Mouse (Mus musculus) hindbrain, embryonic 13.5 days (tissue): ENCODE results near the gene Dclk1. TPM values are rescaled to one million over a fixed set of nuclear protein-coding genes. Genes with fewer than 3 reads are reported as not detected.

ENCODE experiments used
- ATAC-seq: fragments of 200-750 bp; cut with Nextera tagmentation; 2 replicates; pipeline ENCODE4 v1.8.0; 2017; ENCODE audit warnings: moderate TSS enrichment; ENCODE audit not compliant: low FRiP score
- H3K27ac ChIP-seq: fragments of 300-500 bp; sonication (generic); 2 replicates; pipeline ENCODE4 v1.5.1; 2015; ENCODE audit warnings: inconsistent platforms, mild to moderate bottlenecking, moderate library complexity
- H3K27me3 ChIP-seq: fragments of 300-500 bp; sonication (generic); 2 replicates; pipeline ENCODE4 v1.6.1; 2015; ENCODE audit warnings: mild to moderate bottlenecking, inconsistent platforms
- H3K36me3 ChIP-seq: fragments of 300-500 bp; sonication (generic); 2 replicates; pipeline ENCODE4 v1.6.1; 2015; ENCODE audit warnings: mild to moderate bottlenecking, inconsistent platforms
- H3K4me1 ChIP-seq: fragments of 300-500 bp; sonication (generic); replicated peaks from 2 replicates; pipeline ENCODE4 v1.6.1; 2015; ENCODE audit warnings: inconsistent platforms
- H3K4me2 ChIP-seq: fragments of 300-500 bp; sonication (generic); 2 replicates; pipeline ENCODE4 v1.6.1; 2015; ENCODE audit warnings: inconsistent platforms, mild to moderate bottlenecking, moderate library complexity
- H3K4me3 ChIP-seq: fragments of 300-500 bp; sonication (generic); 2 replicates; pipeline ENCODE4 v1.5.1; 2015; ENCODE audit warnings: mild to moderate bottlenecking, inconsistent platforms
- H3K9ac ChIP-seq: fragments of 300-500 bp; sonication (generic); 2 replicates; pipeline ENCODE4 v1.6.1; 2015; ENCODE audit warnings: mild to moderate bottlenecking, inconsistent platforms
- H3K9me3 ChIP-seq: fragments of 300-500 bp; sonication (generic); 2 replicates; pipeline ENCODE4 v1.6.1; 2016; ENCODE audit warnings: inconsistent platforms
- WGBS: fragments of 180-500 bp; shearing (Covaris S2); methylation state at CpG from one replicate; pipeline ENCODE4 v1.1.7; 2015; 5-methylcytosine and 5-hydroxymethylcytosine counted together
- polyA plus RNA-seq: library from polyadenylated mRNA; unstranded; fragments of >200 nt; fragmentation: Nextera tagmentation; extraction: Ambion mirVana; gene quantifications from 2 replicates; pipeline ENCODE4 v1.2.1, GENCODE M21; 2015

The Dclk1 gene
- polyA plus RNA-seq, 1 experiment from 2014 or later: 236 TPM

DNA sequence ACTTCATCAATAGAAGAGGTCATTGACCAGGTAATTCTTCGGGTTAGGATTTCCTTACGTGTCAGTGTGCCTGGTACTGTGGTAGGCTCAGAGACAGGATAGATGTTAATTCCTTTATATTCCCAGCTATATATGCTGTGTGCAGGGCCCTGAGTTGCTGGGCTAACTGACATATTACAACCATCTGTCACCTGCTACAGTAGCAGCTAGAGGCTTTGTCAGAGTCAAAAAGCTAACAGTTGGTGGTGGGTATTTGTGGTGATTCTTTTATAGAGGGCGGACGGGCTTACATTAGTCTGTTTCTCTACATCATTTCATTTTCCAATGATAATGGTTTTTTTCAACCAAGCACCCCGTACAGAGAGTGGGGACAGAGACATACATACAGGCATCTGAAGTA lies 285.8 kb downstream of the Dclk1 start:
- Histone ChIP-seq H3K36me3 (no peaks in the 10 kb centered on the region), H3K9me3 (no peaks in the 10 kb centered on the region), H3K4me1 (peaks cover 62% of the 10 kb centered on the region), H3K27me3 (no peaks in the 10 kb centered on the region), H3K9ac (no peak overlapping the region), H3K4me3 (no peak overlapping the region), H3K4me2 (no peak overlapping the region), H3K27ac (peak overlapping the region; percentile 84)
- 70% methylated on average over 5 of the region's 5 CpGs for WGBS
- ATAC-seq: no peak

DNA sequence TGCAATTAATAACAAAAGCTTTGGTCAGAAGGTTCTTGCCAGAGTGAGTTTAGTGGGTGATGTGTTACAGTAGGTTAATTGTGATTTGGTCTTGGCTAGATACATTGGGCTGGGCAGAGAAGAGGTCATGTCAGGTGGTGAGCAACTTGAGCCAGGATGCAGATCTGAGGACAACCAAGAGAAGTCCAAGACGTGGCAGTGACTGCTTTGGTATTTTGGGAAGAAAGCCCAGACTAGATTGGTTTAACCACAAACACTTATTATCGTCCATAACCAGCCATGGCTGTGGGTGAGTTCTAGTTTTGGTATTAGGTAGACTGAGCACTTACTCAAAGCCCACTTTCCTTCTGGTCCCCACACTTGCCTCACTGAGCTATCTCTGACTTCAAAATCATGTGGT lies 287.2 kb downstream of the Dclk1 start:
- no peak for ATAC-seq
- Histone ChIP-seq H3K4me1 (peaks cover 48% of the 10 kb centered on the region), H3K4me2 (no peak overlapping the region), H3K4me3 (no peak overlapping the region), H3K36me3 (peaks cover 10% of the 10 kb centered on the region), H3K27ac (no peak overlapping the region), H3K27me3 (no peaks in the 10 kb centered on the region), H3K9me3 (no peaks in the 10 kb centered on the region), H3K9ac (no peak overlapping the region)
- 89% methylated on average over 2 of the region's 2 CpGs for WGBS

DNA sequence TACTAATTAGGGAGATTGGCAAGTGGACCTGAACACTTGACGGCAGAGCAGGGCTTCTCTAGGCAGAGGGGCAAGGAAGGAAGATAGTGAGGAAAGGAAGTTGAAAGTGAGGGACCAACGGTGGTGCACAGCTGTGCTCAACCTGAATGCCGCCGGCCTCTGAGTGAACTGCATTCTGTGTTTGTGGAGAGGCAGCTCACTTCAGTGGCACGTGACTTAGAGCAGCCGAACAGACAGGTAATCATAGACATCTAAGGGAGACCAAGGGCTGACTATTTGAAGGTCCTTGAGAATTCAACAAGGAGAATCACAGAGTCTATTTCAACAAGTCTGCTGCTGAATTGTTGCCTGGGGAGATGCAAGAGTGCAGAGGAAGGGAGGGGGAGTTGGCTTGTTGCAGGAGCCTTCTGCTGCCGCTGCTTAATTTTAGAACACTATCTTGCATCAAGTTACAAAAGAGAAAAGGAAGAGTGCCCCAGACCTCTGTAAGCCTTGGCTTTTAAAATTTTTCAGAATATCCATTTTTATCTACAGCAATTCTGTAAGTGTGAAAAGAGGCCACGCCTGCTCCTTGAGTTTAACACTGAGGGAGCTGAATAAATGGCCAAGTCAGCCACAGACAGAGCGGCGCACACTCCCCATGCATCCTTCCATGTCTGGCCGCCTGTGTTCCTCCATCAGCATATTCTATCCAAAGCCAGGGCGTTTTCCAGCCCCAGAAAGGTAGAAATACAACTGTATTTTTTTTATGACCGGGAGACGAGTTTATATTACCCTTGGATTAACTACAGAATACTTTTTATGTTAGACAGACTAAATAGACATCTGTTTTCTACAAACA lies 289.3 kb downstream of the Dclk1 start:
- Histone ChIP-seq H3K4me1 (peaks cover 32% of the 10 kb centered on the region), H3K9me3 (no peaks in the 10 kb centered on the region)
- WGBS: 76% methylated on average over 14 of the region's 14 CpGs

DNA sequence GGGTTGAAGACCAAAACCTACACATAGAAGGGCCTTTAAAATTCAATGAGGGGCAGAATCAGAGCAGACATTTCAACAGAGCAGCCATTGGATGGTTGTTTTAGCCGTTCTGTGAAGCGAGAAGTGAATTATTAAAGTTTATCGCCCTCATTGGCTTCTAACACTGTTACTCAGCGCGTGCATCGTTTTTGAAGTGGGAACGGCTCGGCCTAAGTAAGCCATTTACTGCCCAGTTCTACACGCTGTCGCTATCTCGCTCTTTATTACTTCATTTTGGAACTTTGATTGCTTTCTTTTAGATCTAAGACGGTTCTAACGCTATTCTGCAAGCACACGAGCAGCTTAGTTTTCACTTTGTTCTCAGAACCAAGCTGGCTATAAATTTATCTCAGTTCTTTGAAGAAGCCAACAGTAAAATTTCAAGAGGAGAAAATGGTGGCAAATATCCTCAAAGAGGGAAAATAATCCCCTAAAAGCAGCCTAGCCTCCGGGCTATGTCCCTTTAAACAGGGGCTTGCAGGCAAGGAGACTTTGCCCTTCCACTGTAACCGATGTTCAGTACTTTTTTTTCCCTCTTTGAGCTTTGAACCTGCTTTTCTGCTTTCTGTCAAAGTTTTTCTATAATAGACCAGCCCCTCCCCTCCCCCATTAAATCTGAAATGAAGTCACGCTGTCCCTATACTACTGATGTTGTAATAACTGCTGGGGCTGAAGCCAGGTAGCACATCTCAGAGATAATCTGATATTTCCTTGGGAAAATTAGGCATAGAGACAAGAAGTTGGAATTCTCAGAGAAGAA lies 290.2 kb downstream of the Dclk1 start:
- H3K9me3 ChIP-seq: no peaks in the 10 kb centered on the region
- no peaks in the 10 kb centered on the region for H3K27me3 ChIP-seq
- no peak overlapping the region for H3K9ac ChIP-seq
- WGBS: 84% methylated on average over 17 of the region's 17 CpGs
- peaks cover 29% of the 10 kb centered on the region for H3K4me1 ChIP-seq
- H3K4me2 ChIP-seq: no peak overlapping the region
- H3K4me3 ChIP-seq: no peak overlapping the region
- no peak for ATAC-seq
- H3K36me3 ChIP-seq: peaks cover 14% of the 10 kb centered on the region
- peak overlapping the region; percentile 26; the same call in 1 of the 2 replicates for H3K27ac ChIP-seq

More for the DNA sequence above, 289.3 kb downstream of the Dclk1 start:
- H3K4me3 ChIP-seq: no peak overlapping the region
- no peaks in the 10 kb centered on the region for H3K27me3 ChIP-seq
- H3K27ac ChIP-seq: 0 out of 2 replicates have a peak overlapping the region, but pooled peaks have one; percentile 20
- no peak for ATAC-seq
- no peak overlapping the region for H3K4me2 ChIP-seq
- peaks cover 14% of the 10 kb centered on the region for H3K36me3 ChIP-seq
- no peak overlapping the region for H3K9ac ChIP-seq

DNA sequence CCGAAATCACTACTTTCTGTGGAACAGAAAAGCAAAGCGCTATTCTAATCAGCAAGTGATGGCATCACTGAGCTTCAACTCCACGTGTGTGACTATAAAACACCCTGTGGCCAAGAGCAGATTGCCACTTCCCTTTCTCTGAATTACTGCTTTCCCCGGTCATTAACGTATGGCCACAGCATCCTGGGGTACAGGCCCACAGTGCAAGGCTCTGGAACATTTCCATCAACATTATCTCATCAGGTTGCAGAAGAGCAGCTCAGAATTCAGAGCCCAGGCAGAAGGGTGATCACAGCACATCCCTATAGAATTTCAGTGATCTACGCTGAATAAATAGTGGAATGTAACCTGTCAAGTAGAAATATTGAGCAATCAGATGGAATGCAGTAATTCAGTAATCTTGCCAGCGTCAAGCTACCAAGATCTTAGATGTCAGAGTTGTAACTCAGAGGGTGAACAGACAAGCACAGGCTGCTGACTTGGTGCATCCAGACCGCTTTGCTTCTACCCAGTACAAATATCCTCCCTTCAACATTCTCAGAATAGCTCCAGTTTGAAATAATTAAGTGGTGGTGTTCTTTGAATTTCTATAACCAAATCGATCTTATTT lies 293.5 kb downstream of the Dclk1 start:
- Histone ChIP-seq H3K27me3 (no peaks in the 10 kb centered on the region), H3K36me3 (peaks cover 14% of the 10 kb centered on the region), H3K4me3 (no peak overlapping the region), H3K9ac (no peak overlapping the region), H3K27ac (peak overlapping the region; percentile 25; the same call in 1 of the 2 replicates), H3K9me3 (no peaks in the 10 kb centered on the region), H3K4me2 (no peak overlapping the region), H3K4me1 (peaks cover 31% of the 10 kb centered on the region)
- WGBS: 77% methylated on average over 9 of the region's 9 CpGs
- no peak for ATAC-seq

DNA sequence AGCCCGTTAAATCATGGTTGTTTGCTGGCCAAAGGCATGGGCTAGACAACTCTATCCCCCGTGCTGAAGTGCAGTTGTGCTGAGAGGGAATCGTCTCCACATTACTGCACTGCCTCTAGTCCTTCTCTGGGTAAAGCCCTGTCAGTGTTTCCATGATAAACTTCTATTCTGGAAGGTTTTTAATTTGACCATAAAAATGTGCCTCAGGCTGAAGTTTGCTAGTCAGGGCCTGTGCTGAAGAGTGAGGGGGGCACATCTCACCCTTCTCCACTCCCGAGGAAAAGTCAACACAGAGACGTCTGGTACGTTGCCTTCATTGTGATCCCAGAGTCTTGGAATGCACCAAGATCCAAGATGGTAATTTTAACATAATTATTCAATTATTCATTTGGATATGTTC lies 294.7 kb downstream of the Dclk1 start:
- H3K4me2 ChIP-seq: no peak overlapping the region
- peaks cover 14% of the 10 kb centered on the region for H3K36me3 ChIP-seq
- H3K27ac ChIP-seq: 0 out of 2 replicates have a peak overlapping the region, but pooled peaks have one; percentile 18
- no peak for ATAC-seq
- peaks cover 33% of the 10 kb centered on the region for H3K4me1 ChIP-seq
- 59% methylated on average over 6 of the region's 6 CpGs for WGBS
- H3K9me3 ChIP-seq: no peaks in the 10 kb centered on the region
- H3K4me3 ChIP-seq: no peak overlapping the region
- no peaks in the 10 kb centered on the region for H3K27me3 ChIP-seq
- H3K9ac ChIP-seq: no peak overlapping the region

DNA sequence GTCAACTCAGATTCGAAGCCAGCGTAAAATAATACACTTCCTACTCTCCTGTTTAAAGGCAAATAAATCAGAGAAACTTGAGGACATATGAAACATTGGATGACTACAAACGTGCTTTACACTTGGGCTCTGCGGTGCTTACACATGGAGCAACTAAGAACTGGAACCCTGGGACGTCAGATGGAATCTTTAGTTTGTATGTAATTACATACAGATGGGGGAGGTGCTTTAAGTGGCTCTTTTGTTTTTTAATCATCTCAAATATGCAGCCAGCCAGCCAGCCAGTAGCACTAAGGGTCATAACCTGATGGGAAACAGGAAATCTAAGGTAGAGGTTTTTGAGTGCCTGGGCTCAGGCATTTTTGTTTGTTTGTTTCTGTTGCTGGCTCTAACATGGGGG lies 295.6 kb downstream of the Dclk1 start:
- no peak for ATAC-seq
- WGBS: 68% methylated on average over 5 of the region's 5 CpGs
- Histone ChIP-seq H3K4me3 (no peak overlapping the region), H3K4me1 (peaks cover 41% of the 10 kb centered on the region), H3K36me3 (peaks cover 14% of the 10 kb centered on the region), H3K9me3 (no peaks in the 10 kb centered on the region), H3K27me3 (no peaks in the 10 kb centered on the region), H3K4me2 (no peak overlapping the region), H3K27ac (peak overlapping the region; percentile 6; the same call in 1 of the 2 replicates), H3K9ac (no peak overlapping the region)

DNA sequence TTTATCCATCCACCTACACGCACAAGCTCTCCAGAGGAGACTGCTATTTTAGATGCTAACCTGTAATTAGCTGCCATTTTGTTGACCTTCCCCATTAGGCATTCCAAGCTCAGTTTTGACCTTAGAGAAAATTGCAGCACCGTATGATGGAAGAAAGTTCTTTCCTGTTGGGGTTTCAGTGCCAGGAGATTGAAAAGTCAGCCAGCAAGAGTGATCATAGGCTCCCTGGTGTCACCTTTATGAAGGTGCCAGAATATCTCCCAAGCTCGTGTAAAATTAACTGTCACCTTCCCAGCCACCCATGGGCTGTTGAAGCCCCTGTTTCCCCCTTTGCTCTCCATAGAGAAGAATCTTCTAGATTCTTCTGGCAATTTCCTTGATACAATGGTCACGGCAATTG lies 297.2 kb downstream of the Dclk1 start:
- Histone ChIP-seq H3K4me2 (no peak overlapping the region), H3K27me3 (no peaks in the 10 kb centered on the region), H3K4me3 (no peak overlapping the region), H3K9me3 (no peaks in the 10 kb centered on the region), H3K4me1 (peaks cover 58% of the 10 kb centered on the region), H3K27ac (peak overlapping the region; percentile 58; the same call in 1 of the 2 replicates), H3K36me3 (peaks cover 5% of the 10 kb centered on the region), H3K9ac (no peak overlapping the region)
- WGBS: 72% methylated on average over 4 of the region's 4 CpGs
- ATAC-seq: no peak

DNA sequence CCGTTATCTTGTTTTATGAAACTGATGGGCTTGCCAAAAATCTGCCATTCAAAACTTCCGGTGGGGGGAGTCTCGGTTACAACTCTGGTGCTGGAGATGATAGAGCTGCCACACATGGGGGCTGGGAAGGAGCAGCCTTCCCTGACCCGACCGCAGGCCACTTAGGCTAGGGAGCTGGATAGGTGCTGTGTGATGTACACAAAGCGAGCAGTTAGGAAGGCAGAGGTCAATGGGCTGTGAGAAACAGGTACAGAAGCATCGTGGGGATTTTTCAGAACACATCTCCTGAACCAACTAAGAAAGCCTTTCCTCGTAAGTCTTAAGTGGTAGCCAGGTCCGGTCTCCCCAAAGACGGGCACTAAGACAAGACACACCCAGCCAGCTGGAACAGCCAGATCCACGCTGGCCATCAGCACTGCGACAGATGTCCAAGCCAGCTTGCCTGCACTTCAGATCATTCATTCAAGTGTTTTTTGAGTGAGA lies 297.7 kb downstream of the Dclk1 start:
- no peak for ATAC-seq
- Histone ChIP-seq H3K9ac (no peak overlapping the region), H3K36me3 (peaks cover 1% of the 10 kb centered on the region; the same call in 1 of the 2 replicates), H3K9me3 (no peaks in the 10 kb centered on the region), H3K4me2 (no peak overlapping the region), H3K4me1 (peaks cover 59% of the 10 kb centered on the region), H3K27ac (peak overlapping the region; percentile 58; the same call in 1 of the 2 replicates), H3K4me3 (no peak overlapping the region), H3K27me3 (no peaks in the 10 kb centered on the region)
- WGBS: 76% methylated on average over 12 of the region's 12 CpGs

DNA sequence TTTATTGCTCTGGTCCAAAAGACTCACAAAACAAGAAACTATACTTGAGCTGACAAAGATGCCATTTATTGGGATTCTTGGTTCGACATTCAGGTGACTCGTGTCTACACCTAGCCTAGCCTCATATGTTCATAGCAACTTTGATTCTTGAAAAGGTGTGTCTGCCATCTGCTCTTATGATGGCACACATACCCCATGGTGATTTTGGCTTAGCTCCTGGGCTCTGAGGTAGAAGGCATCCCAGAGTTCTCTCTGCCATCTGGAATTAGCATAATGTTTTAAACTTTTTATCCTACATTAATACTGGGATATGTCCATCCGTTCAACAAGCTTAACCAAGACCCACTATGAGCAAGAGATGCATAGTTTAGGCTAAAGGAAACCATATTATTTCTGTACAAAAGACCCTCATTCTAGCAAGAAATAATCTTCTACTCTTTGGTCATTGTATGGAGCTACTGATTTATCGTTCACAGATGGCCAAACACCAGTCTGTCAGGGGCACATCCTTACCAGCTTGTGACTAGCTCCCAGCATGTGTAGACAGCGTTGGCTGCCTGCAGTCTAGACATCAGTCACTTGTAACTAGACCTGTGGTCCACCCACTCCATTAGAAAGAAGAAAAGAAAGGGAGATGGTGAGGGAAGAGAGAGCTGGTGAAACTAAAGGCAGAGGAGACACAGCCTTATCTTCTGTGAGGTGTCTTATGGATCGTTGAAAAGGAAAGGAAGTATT lies 298.4 kb downstream of the Dclk1 start:
- no peaks in the 10 kb centered on the region for H3K36me3 ChIP-seq
- H3K27ac ChIP-seq: peak overlapping the region; percentile 87; the same call in 1 of the 2 replicates
- H3K4me1 ChIP-seq: peaks cover 59% of the 10 kb centered on the region
- H3K4me2 ChIP-seq: no peak overlapping the region
- no peaks in the 10 kb centered on the region for H3K9me3 ChIP-seq
- ATAC-seq: no peak
- no peak overlapping the region for H3K4me3 ChIP-seq
- no peak overlapping the region for H3K9ac ChIP-seq
- no peaks in the 10 kb centered on the region for H3K27me3 ChIP-seq
- WGBS: 88% methylated on average over 6 of the region's 6 CpGs

DNA sequence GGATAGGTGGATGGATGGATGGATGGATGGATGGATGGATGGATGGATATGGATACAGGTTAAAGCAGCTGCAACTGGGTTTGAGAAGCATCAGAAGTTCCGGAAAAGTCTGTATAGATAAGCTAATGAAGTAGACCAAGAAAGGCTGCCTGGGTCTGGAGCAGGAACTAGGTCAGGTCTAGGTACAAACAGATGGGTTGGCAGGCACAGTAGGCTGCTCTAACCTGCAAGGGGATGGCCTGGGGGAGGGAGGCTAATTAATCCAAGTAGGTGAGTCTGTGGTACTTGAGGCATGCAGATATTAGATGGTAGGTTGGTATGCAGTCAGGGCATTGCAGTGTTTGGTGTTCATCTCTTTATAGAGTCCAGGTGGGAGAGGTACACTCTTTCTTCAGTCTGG lies 299.6 kb downstream of the Dclk1 start:
- Histone ChIP-seq H3K9me3 (no peaks in the 10 kb centered on the region), H3K36me3 (no peaks in the 10 kb centered on the region), H3K27me3 (no peaks in the 10 kb centered on the region), H3K4me1 (peaks cover 54% of the 10 kb centered on the region), H3K4me2 (no peak overlapping the region), H3K9ac (peak overlapping the region; percentile 56), H3K4me3 (no peak overlapping the region), H3K27ac (peak overlapping the region; percentile 87)
- 82% methylated on average over 1 of the region's 1 CpGs for WGBS
- peak; percentile 38 for ATAC-seq
